8 mouse cellular contexts compared by ENCODE assay signal in the genomic region with DNA sequence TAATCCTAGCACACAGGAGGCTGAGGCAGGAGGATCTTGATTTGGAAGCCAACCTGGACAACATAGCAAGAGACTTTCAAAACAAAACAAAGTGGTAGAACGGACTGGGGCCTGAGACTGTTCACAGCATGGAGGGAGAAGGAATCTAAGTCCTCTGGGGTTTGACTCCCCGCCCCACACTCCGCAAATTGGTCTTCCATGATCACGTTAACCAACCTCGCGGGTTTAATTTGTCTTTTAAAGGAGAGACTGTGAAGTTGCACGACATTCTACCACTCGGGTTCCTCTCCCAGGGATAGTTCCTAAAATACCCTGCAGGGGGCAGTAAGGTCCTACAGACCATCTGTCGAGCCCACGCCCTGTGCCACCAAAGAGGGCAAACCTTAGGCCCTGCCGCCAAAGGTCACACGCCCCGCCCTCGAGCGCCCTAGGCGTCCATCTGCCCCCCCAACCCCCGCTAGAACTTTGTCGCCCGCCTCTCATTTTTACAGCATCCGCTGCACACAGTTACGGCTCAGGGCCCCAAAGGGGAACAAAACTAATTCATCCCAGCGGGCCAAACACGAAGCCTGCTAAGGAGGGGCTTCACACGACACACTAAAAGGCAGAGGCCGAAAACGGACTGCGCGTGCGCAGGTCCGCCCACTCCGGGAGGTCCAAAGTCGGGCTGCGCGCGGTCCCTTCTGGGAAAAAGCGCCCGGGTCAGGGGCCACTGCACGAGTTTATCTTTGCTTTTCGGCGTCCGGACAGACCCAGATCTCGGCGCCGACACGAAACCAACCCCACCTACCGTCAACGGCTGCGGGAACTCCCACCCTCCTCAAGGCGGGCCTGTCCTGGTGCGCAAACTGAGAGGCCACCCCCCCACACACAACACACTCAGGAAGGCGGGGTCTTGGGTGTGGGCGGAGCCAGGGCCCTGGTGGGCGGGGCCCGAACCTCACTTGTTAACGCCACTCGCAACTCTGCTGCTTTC. TPM values are rescaled to one million over a fixed set of nuclear protein-coding genes. Genes with fewer than 3 reads are reported as not detected.
DNase-seq lines count a peak whose midpoint lies in the region; ATAC-seq and TF ChIP-seq lines count a peak whose summit lies in the region.

A gene (minus strand): TSS at position 855 of the 976 bp plus-strand sequence.

- WGBS in forebrain, embryonic 11.5 days, result under 1% methylated on average over 56 of the region's 56 CpGs
- 1% methylated on average over 56 of the region's 56 CpGs for WGBS in heart, postnatal 0 days
- under 1% methylated on average over 56 of the region's 56 CpGs for WGBS in liver, embryonic 16.5 days (ENCODE audit: insufficient replicate concordance)
- WGBS in neural tube, embryonic 13.5 days, result 1% methylated on average over 56 of the region's 56 CpGs

- peak; percentile 91 to 97 for DNase-seq in CD8-positive naive resting alpha-beta T cell, adult 2 months (ENCODE audit: low read depth in 2 of 2, low spot score in 2 of 2)
- DNase-seq in c-Kit-positive CD71-negative TER-119-negative erythroid progenitor cells, embryonic 14.5 days (ENCODE audit: low read depth), result peak; percentile 95
- peak; percentile 97 for DNase-seq in forebrain, embryonic 11.5 days (ENCODE audit: low spot score)
- DNase-seq in heart, postnatal 0 days (ENCODE audit: low spot score), result peak; percentile 92
- DNase-seq in kidney, postnatal 4 days, result peak; percentile 97 to 98

- peak; percentile 95 for ATAC-seq in forebrain, embryonic 11.5 days (replicated peaks; ENCODE audit: low FRiP score)
- ATAC-seq in heart, postnatal 0 days (ENCODE audit: insufficient read depth, low read depth), result peak; percentile 98
- ATAC-seq in liver, embryonic 16.5 days (ENCODE audit: low read depth), result peak; percentile 92
- ATAC-seq in neural tube, embryonic 13.5 days (ENCODE audit: low read depth), result peak; percentile 94

- H3K4me2 ChIP-seq in forebrain, embryonic 11.5 days (ENCODE audit: low read depth, low read length, severe bottlenecking), result peak within 1 kb of the TSS; percentile 59
- peak within 1 kb of the TSS; percentile 51 for H3K4me2 ChIP-seq in heart, postnatal 0 days (ENCODE audit: low read depth, low read length)
- H3K4me2 ChIP-seq in liver, embryonic 16.5 days (ENCODE audit: low read depth, low read length), result peak within 1 kb of the TSS; percentile 73
- H3K4me2 ChIP-seq in neural tube, embryonic 13.5 days, result peak within 1 kb of the TSS; percentile 59

- peak within 1 kb of the TSS; percentile 72 for H3K9ac ChIP-seq in forebrain, embryonic 11.5 days (ENCODE audit: low read length)
- H3K9ac ChIP-seq in heart, postnatal 0 days (replicated peaks; ENCODE audit: low read depth, low read length), result peak within 1 kb of the TSS; percentile 63
- H3K9ac ChIP-seq in liver, embryonic 16.5 days (ENCODE audit: low read depth, low read length), result peak within 1 kb of the TSS; percentile 85
- peak within 1 kb of the TSS; percentile 77 for H3K9ac ChIP-seq in neural tube, embryonic 13.5 days

- TF ChIP-seq EP300 in heart, postnatal 0 days (IDR thresholded peaks at IDR 0.05; ENCODE audit: low read depth), result peak; percentile 50

- peak within 1 kb of the TSS; percentile 91 for H3K27ac ChIP-seq in forebrain, embryonic 11.5 days (ENCODE audit: low read depth, low read length)
- H3K27ac ChIP-seq in heart, postnatal 0 days (ENCODE audit: low read depth), result peak within 1 kb of the TSS; percentile 93
- peak within 1 kb of the TSS; percentile 100 for H3K27ac ChIP-seq in liver, embryonic 16.5 days (ENCODE audit: low read length)
- peak within 1 kb of the TSS; percentile 94 for H3K27ac ChIP-seq in neural tube, embryonic 13.5 days (replicated peaks)
- H3K27ac ChIP-seq in testis, adult 2 months (ENCODE audit: control insufficient read depth, insufficient read depth, low read depth, low read length), result peak within 1 kb of the TSS; percentile 89

- TF ChIP-seq POLR2A in testis, adult 2 months (IDR thresholded peaks at IDR 0.05; ENCODE audit: control insufficient read depth, low read depth, low read length), result peak; percentile 78

- no peaks in the 10 kb centered on the region for H3K36me3 ChIP-seq in forebrain, embryonic 11.5 days (ENCODE audit: control insufficient read depth, insufficient read depth, low read length)
- no peaks in the 10 kb centered on the region for H3K36me3 ChIP-seq in heart, postnatal 0 days (replicated peaks; ENCODE audit: control insufficient read depth, insufficient read depth, low read length)
- H3K36me3 ChIP-seq in liver, embryonic 16.5 days (ENCODE audit: control insufficient read depth, insufficient read depth), result no peaks in the 10 kb centered on the region
- H3K36me3 ChIP-seq in neural tube, embryonic 13.5 days, result no peaks in the 10 kb centered on the region
- H3K36me3 ChIP-seq in testis, adult 2 months (ENCODE audit: control insufficient read depth, insufficient read depth, low read length), result no peaks in the 10 kb centered on the region

- peak within 1 kb of the TSS; percentile 57 for H3K4me3 ChIP-seq in forebrain, embryonic 11.5 days (ENCODE audit: low read depth, low read length)
- H3K4me3 ChIP-seq in heart, postnatal 0 days (ENCODE audit: low read depth, low read length), result peak within 1 kb of the TSS; percentile 58
- peak within 1 kb of the TSS; percentile 80 for H3K4me3 ChIP-seq in liver, embryonic 16.5 days (ENCODE audit: low read depth, low read length)
- H3K4me3 ChIP-seq in neural tube, embryonic 13.5 days, result peak within 1 kb of the TSS; percentile 60
- peak within 1 kb of the TSS; percentile 93 for H3K4me3 ChIP-seq in testis, adult 2 months (ENCODE audit: control insufficient read depth, low read depth, low read length)

- H3K27me3 ChIP-seq in forebrain, embryonic 11.5 days (ENCODE audit: control insufficient read depth, insufficient read depth, low read length), result no peaks in the 10 kb centered on the region
- no peaks in the 10 kb centered on the region for H3K27me3 ChIP-seq in heart, postnatal 0 days (ENCODE audit: control insufficient read depth, insufficient read depth, low read length)
- no peaks in the 10 kb centered on the region for H3K27me3 ChIP-seq in liver, embryonic 16.5 days (ENCODE audit: control insufficient read depth, insufficient read depth, low read depth, low read length)
- H3K27me3 ChIP-seq in neural tube, embryonic 13.5 days, result no peaks in the 10 kb centered on the region
- H3K27me3 ChIP-seq in testis, adult 2 months (ENCODE audit: control insufficient read depth, insufficient read depth, low read length), result no peaks in the 10 kb centered on the region

- no peaks in the 10 kb centered on the region for H3K4me1 ChIP-seq in forebrain, embryonic 11.5 days (replicated peaks; ENCODE audit: control insufficient read depth, insufficient read depth, low read length)
- no peaks in the 10 kb centered on the region for H3K4me1 ChIP-seq in heart, postnatal 0 days (ENCODE audit: control insufficient read depth, insufficient read depth)
- H3K4me1 ChIP-seq in liver, embryonic 16.5 days (ENCODE audit: control insufficient read depth, low read depth, low read length), result peaks cover 18% of the 10 kb centered on the region
- peaks cover 11% of the 10 kb centered on the region for H3K4me1 ChIP-seq in neural tube, embryonic 13.5 days (replicated peaks)
- no peaks in the 10 kb centered on the region; the same call in 1 of the 2 replicates for H3K4me1 ChIP-seq in testis, adult 2 months (ENCODE audit: control insufficient read depth, insufficient read depth, low read length)

- peak; percentile 80 for TF ChIP-seq CTCF in heart, postnatal 0 days (IDR thresholded peaks at IDR 0.05; ENCODE audit: low read depth)
- TF ChIP-seq CTCF in testis, adult 2 months (IDR thresholded peaks at IDR 0.05; ENCODE audit: control insufficient read depth, insufficient read depth, insufficient replicate concordance, low read depth, low read length), result peak; percentile 76; the same call in 1 of the 2 replicates

- H3K9me3 ChIP-seq in forebrain, embryonic 11.5 days (ENCODE audit: control insufficient read depth, low read length), result no peaks in the 10 kb centered on the region
- no peaks in the 10 kb centered on the region for H3K9me3 ChIP-seq in heart, postnatal 0 days (replicated peaks; ENCODE audit: control insufficient read depth, low read length)
- no peaks in the 10 kb centered on the region for H3K9me3 ChIP-seq in liver, embryonic 16.5 days (replicated peaks; ENCODE audit: control insufficient read depth, low read length)
- H3K9me3 ChIP-seq in neural tube, embryonic 13.5 days, result no peaks in the 10 kb centered on the region

RNA-seq across cellular contexts. Expression of the gene that starts here (rescaled TPM):
- 9.1 and 12.7 TPM in 2 replicates for polyA plus RNA-seq in forebrain, embryonic 11.5 days (2014; fragmentation: Nextera tagmentation; extraction: Ambion mirVana)
- 1.2 and 8.4 TPM in 2 replicates for total RNA-seq in heart, postnatal 0 days (2014; rRNA removed; ENCODE audit: low replicate concordance)
- polyA plus RNA-seq in heart, postnatal 0 days (2015; fragmentation: Nextera tagmentation; extraction: Ambion mirVana), result 6.1 TPM in 2 replicates
- 5.6 and 6.0 TPM in 2 replicates for polyA plus RNA-seq in liver, embryonic 16.5 days (2015; fragmentation: Nextera tagmentation; extraction: Ambion mirVana)
- 8.5 and 8.9 TPM in 2 replicates for polyA plus RNA-seq in neural tube, embryonic 13.5 days (2015; fragmentation: Nextera tagmentation; extraction: Ambion mirVana)
- 7.7 and 7.9 TPM in 2 replicates for polyA plus RNA-seq in testis, adult 2 months (2012; rRNA removed)

Comparison
In these comparisons a context has a peak if more than half of its experiments do, and no peak if none do; other contexts are left out.
1. Peak in every context shown above with its lines: DNase-seq, ATAC-seq, H3K4me3 ChIP-seq and H3K27ac ChIP-seq.